Mouse (Mus musculus): ENCODE results near the gene Epo.

DNA sequence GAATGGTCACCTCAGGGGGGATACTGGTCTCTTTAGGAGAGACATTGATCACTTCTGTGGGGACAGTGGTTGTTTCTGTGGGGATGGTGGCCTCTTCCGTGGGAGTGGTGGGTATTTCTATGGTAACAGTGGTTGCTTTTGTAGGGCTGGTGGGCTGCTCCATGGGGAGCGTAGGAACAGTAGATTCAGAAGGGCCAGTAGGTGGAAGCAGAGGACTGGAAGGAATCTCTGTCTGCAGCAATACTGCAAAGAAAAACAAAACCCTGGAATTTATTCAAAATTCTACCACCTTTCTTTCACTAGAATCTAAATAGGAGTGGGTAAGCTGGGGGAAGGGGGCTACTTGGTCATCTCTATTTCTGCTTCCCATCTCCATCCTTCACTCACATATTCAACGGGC, 68.0 kb downstream of the Epo start:
- no peak for TF ChIP-seq CTCF (IDR thresholded peaks at IDR 0.05; ENCODE audit: control insufficient read depth, insufficient read depth, insufficient read length)
- no peak for TF ChIP-seq FOSL1 (IDR thresholded peaks at IDR 0.05; ENCODE audit: insufficient read depth, low read length, poor library complexity, severe bottlenecking)

All from C2C12 (cell line).